Mouse (Mus musculus) G1E (cell line): ENCODE data around the gene Scml4. TPM values are rescaled to one million over a fixed set of nuclear protein-coding genes. Genes with fewer than 3 reads are reported as not detected.

Experiments used
- ATAC-seq: 2 replicates; pipeline ENCODE4 v1.8.0; 2016; ENCODE audit warnings: mild to moderate bottlenecking; ENCODE audit not compliant: insufficient number of reproducible peaks, poor library complexity, low FRiP score, severe bottlenecking; ENCODE audit errors: extremely low read depth
- DNase-seq: peaks from one replicate; pipeline ENCODE4 v3.0.0; 2012; ENCODE audit warnings: low spot score
- H3K27me3 ChIP-seq: 2 replicates; pipeline ENCODE4 v1.6.1; 2012; ENCODE audit warnings: mild to moderate bottlenecking, low read length, inconsistent platforms; ENCODE audit not compliant: insufficient read depth
- H3K36me3 ChIP-seq: replicated peaks from 2 replicates; pipeline ENCODE3; 2012; ENCODE audit warnings: mild to moderate bottlenecking, inconsistent platforms
- H3K4me1 ChIP-seq: 2 replicates; pipeline ENCODE4 v1.6.1; 2012; ENCODE audit warnings: low read depth, low read length, inconsistent platforms, mixed read lengths; ENCODE audit not compliant: insufficient read depth
- H3K4me3 ChIP-seq: 2 replicates; pipeline ENCODE4 v1.5.1; 2012; ENCODE audit warnings: low read depth, mild to moderate bottlenecking, inconsistent platforms, low read length, moderate library complexity, mixed read lengths
- H3K9me3 ChIP-seq: replicated peaks from 2 replicates; pipeline ENCODE4 v1.6.1; 2012; ENCODE audit warnings: inconsistent platforms
- CTCF ChIP-seq: IDR thresholded peaks from 2 replicates; pipeline ENCODE4 v1.5.1; 2012; ENCODE audit warnings: low read depth, low read length, inconsistent platforms, mixed read lengths
- GATA1 ChIP-seq: IDR thresholded peaks from 2 replicates; pipeline ENCODE4 v1.6.1; 2012; ENCODE audit warnings: borderline replicate concordance, low read length, inconsistent platforms, mixed read lengths
- GATA2 ChIP-seq: IDR thresholded peaks from 2 replicates; pipeline ENCODE4 v1.6.1; 2012; ENCODE audit warnings: low read depth, low read length, inconsistent platforms, borderline replicate concordance
- POLR2AphosphoS5 ChIP-seq: IDR thresholded peaks from 2 replicates; pipeline ENCODE4 v1.6.1; 2012; ENCODE audit warnings: low read depth, low read length, inconsistent platforms; ENCODE audit not compliant: insufficient replicate concordance
- TAL1 ChIP-seq: conservative IDR thresholded peaks from 2 replicates; pipeline ENCODE4 v1.6.1; 2012; ENCODE audit warnings: low read depth, low read length, inconsistent platforms, mixed read lengths
- polyA plus RNA-seq: library from polyadenylated mRNA; stranded (reverse); fragments of >175 nt; gene quantifications from 2 replicates; pipeline ENCODE4 v1.2.3, GENCODE M21; 2012
- total RNA-seq, 2 experiments: library from RNA; stranded (forward) in 1 of 2; stranded (reverse) in 1 of 2; fragments of 200-1000 nt in 1 of 2; fragments of >200 nt in 1 of 2; fragmentation: Nextera tagmentation in 1 of 2; gene quantifications; 2 replicates each; pipeline ENCODE4 v1.2.3; 2014 to 2017

Gene Scml4
- total and polyA plus RNA-seq, 3 experiments = not detected

DNA sequence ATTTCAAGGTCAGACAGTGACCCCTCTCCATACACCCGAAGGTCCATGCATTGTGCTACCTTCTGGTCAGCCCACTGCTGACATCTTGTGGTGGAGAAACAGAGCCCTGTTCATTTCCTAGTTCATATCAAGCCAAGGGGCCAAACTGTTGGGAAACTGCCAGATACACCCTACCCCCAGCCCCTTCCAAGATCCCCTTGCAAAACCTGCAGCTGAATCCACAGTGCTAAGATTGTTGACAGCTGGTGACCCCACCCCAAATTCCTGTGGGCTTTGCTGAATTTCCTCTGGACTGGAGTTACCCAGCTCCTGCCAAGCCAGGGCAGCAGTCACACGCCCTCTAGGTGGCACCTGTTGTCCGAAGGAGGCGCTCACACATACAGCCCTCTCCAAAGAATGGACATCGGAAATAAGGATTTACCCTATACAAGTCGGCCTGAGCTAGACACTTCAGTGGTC lies 127.5 kb downstream of the Scml4 start:
- DNase-seq (no peak), ATAC-seq (no peak)
- H3K9me3 ChIP-seq = no peaks in the 10 kb centered on the region
- no peak overlapping the region for H3K4me3 ChIP-seq
- no peaks in the 10 kb centered on the region for H3K4me1 ChIP-seq
- no peak for TF ChIP-seq GATA1
- TF ChIP-seq CTCF = no peak
- no peak for TF ChIP-seq POLR2AphosphoS5
- no peak for TF ChIP-seq GATA2
- no peak for TF ChIP-seq TAL1
- peaks cover 3% of the 10 kb centered on the region; the same call in 1 of the 2 replicates for H3K27me3 ChIP-seq
- no peaks in the 10 kb centered on the region for H3K36me3 ChIP-seq

- TF ChIP-seq GATA1 = no peak
- TF ChIP-seq CTCF = no peak
- no peak for TF ChIP-seq GATA2
- no peak for TF ChIP-seq POLR2AphosphoS5
- no peak for TF ChIP-seq TAL1
- Histone ChIP-seq H3K36me3 (no peaks in the 10 kb centered on the region), H3K4me3 (no peak overlapping the region), H3K9me3 (no peaks in the 10 kb centered on the region), H3K4me1 (no peaks in the 10 kb centered on the region), H3K27me3 (no peaks in the 10 kb centered on the region)
- ATAC-seq (no peak), DNase-seq (no peak)
Measured at GRCm38 (mm10) chr10:42988627-42989026, 128.5 kb downstream of the Scml4 start.

DNA sequence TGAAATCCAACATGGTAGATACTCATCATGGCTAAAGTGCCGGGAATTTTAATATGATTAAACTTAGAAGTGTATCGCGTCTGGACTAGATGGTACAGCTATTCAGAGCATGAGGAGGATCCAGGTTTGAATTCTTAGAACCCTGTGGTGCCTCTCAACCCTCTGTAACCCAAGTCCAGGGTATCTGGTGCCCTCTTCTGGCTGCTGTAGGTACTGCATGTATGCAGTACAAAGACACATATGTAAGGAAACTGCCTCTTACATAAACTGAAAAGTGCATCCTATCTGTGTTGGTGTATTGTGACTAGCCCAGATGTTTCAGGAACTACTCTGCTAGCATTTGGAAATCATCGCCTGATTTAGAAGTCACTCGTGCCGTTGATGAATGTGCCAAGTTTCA lies 129.7 kb downstream of the Scml4 start:
- no peak for DNase-seq
- no peak for ATAC-seq
- no peak overlapping the region for H3K4me3 ChIP-seq
- no peaks in the 10 kb centered on the region for H3K9me3 ChIP-seq
- TF ChIP-seq CTCF (peak; percentile 51), GATA2 (no peak)
- no peaks in the 10 kb centered on the region for H3K4me1 ChIP-seq
- no peaks in the 10 kb centered on the region for H3K27me3 ChIP-seq
- H3K36me3 ChIP-seq = no peaks in the 10 kb centered on the region

DNA sequence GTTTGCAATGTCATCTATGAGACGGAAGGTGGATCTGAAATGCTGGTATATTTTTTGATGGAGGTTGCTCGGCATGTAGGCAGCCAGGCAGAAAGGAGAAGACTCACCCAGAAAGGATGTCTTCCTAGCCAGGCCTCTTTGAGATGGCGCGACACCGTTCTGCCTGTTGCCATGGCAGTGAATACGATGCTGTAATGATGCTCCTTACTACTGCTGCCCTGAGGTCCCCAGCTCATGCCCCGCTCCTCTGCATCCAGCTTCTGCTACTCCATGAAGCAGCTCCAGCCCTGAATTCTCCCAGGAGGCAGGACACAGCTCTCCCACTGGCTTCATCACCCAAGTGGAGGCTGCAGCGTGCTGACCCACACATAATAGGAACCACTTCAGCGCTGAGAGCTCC lies 130.8 kb downstream of the Scml4 start:
- Histone ChIP-seq H3K27me3 (no peaks in the 10 kb centered on the region), H3K9me3 (no peaks in the 10 kb centered on the region), H3K4me1 (no peaks in the 10 kb centered on the region), H3K36me3 (no peaks in the 10 kb centered on the region), H3K4me3 (no peak overlapping the region)
- DNase-seq (no peak), ATAC-seq (no peak)
- no peak for TF ChIP-seq TAL1
- TF ChIP-seq GATA1 = no peak
- TF ChIP-seq CTCF = no peak
- no peak for TF ChIP-seq GATA2
- TF ChIP-seq POLR2AphosphoS5 = no peak

- no peaks in the 10 kb centered on the region for H3K36me3 ChIP-seq
- H3K4me1 ChIP-seq = no peaks in the 10 kb centered on the region
- H3K4me3 ChIP-seq = no peak overlapping the region
- DNase-seq = no peak
- H3K27me3 ChIP-seq = no peaks in the 10 kb centered on the region
- TF ChIP-seq GATA2 (no peak), POLR2AphosphoS5 (no peak)
- ATAC-seq = no peak
- H3K9me3 ChIP-seq = no peaks in the 10 kb centered on the region
Measured at GRCm38 (mm10) chr10:42994331-42994782, 134.2 kb downstream of the Scml4 start.

- H3K36me3 ChIP-seq = no peaks in the 10 kb centered on the region
- DNase-seq (no peak), ATAC-seq (no peak)
- H3K27me3 ChIP-seq = no peaks in the 10 kb centered on the region
- no peak overlapping the region for H3K4me3 ChIP-seq
- H3K9me3 ChIP-seq = no peaks in the 10 kb centered on the region
- TF ChIP-seq GATA1 = no peak
- TF ChIP-seq POLR2AphosphoS5 = no peak
- TF ChIP-seq TAL1 = no peak
- TF ChIP-seq GATA2 = no peak
- TF ChIP-seq CTCF = no peak
- no peaks in the 10 kb centered on the region for H3K4me1 ChIP-seq
Measured at GRCm38 (mm10) chr10:42995484-42995895, 135.3 kb downstream of the Scml4 start.

DNA sequence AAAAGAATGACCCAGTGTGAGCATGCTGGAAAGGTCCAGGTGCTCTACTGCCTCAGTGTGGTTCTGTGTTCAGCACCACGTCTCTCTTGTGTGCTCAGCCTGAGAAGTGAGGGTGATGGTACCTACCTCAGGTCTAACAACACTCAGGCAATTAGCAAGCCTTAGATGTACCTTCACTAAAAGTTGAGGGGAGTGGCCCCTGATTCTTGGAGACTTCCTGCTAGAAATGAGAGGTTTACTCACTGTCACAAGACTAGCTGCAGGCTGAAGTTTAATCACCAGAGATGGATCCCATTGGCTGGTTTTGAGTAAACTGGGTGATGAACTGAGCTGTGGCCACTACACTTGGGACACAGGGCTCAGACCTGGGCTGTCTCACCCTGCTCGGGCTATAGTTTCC lies 137.1 kb downstream of the Scml4 start:
- H3K36me3 ChIP-seq = no peaks in the 10 kb centered on the region
- H3K27me3 ChIP-seq = no peaks in the 10 kb centered on the region
- H3K9me3 ChIP-seq = no peaks in the 10 kb centered on the region
- H3K4me1 ChIP-seq = no peaks in the 10 kb centered on the region
- no peak overlapping the region for H3K4me3 ChIP-seq
- DNase-seq (no peak), ATAC-seq (no peak)
- no peak for TF ChIP-seq GATA1
- TF ChIP-seq TAL1 = no peak
- TF ChIP-seq POLR2AphosphoS5 = no peak
- TF ChIP-seq GATA2 = no peak
- no peak for TF ChIP-seq CTCF
